Mouse (Mus musculus) liver, embryonic 13.5 days (tissue): ENCODE data around the gene Gabbr2. TPM values are rescaled to one million over a fixed set of nuclear protein-coding genes. Genes with fewer than 3 reads are reported as not detected.
A peak's percentile ranks its signal among the peaks of the same experiment; 100 is the strongest.

ENCODE experiments used
- ATAC-seq: fragments of 200-750 bp; cut with Nextera tagmentation; 2 replicates; pipeline ENCODE4 v1.8.0; 2017; ENCODE audit warnings: low read depth, mild to moderate bottlenecking, moderate number of reproducible peaks, moderate library complexity
- DNase-seq: peaks from one replicate; pipeline ENCODE4 v3.0.0; 2022
- H3K27ac ChIP-seq: fragments of 300-500 bp; sonication (generic); 2 replicates; pipeline ENCODE4 v1.5.1; 2015; ENCODE audit warnings: moderate library complexity, mild to moderate bottlenecking, inconsistent platforms
- H3K27me3 ChIP-seq: fragments of 300-500 bp; sonication (generic); 2 replicates; pipeline ENCODE4 v1.6.1; 2015; ENCODE audit warnings: mild to moderate bottlenecking, inconsistent platforms
- H3K36me3 ChIP-seq: fragments of 300-500 bp; sonication (generic); 2 replicates; pipeline ENCODE4 v1.6.1; 2015; ENCODE audit warnings: mild to moderate bottlenecking, inconsistent platforms
- H3K4me1 ChIP-seq: fragments of 300-500 bp; sonication (generic); replicated peaks from 2 replicates; pipeline ENCODE4 v1.6.1; 2015; ENCODE audit warnings: inconsistent platforms
- H3K4me2 ChIP-seq: fragments of 300-500 bp; sonication (generic); 2 replicates; pipeline ENCODE4 v1.6.1; 2015; ENCODE audit warnings: inconsistent platforms, mild to moderate bottlenecking, moderate library complexity
- H3K4me3 ChIP-seq: fragments of 300-500 bp; sonication (generic); replicated peaks from 2 replicates; pipeline ENCODE4 v1.5.1; 2015; ENCODE audit warnings: mild to moderate bottlenecking, inconsistent platforms
- H3K9ac ChIP-seq: fragments of 300-500 bp; sonication (generic); 2 replicates; pipeline ENCODE4 v1.6.1; 2015; ENCODE audit warnings: mild to moderate bottlenecking, inconsistent platforms
- H3K9me3 ChIP-seq: fragments of 300-500 bp; sonication (generic); replicated peaks from 2 replicates; pipeline ENCODE4 v1.6.1; 2016; ENCODE audit warnings: inconsistent platforms
- WGBS: fragments of 180-500 bp; shearing (Covaris S2); methylation state at CpG from one replicate; pipeline ENCODE4 v1.1.7; 2015; ENCODE audit not compliant: insufficient replicate concordance; 5-methylcytosine and 5-hydroxymethylcytosine counted together
- polyA plus RNA-seq: library from polyadenylated mRNA; unstranded; fragments of >200 nt; fragmentation: Nextera tagmentation; extraction: Ambion mirVana; gene quantifications from 2 replicates; pipeline ENCODE4 v1.2.1, GENCODE M21; 2015

Gene Gabbr2
- polyA plus RNA-seq, 1 experiment from 2014 or later: 0.09 TPM

- 51% methylated on average over 9 of the region's 9 CpGs for whole genome bisulfite sequencing
- Histone ChIP-seq H3K27me3 (no peaks in the 10 kb centered on the region), H3K4me3 (no peak overlapping the region), H3K36me3 (no peaks in the 10 kb centered on the region), H3K4me2 (no peak overlapping the region), H3K9ac (no peak overlapping the region), H3K27ac (no peak overlapping the region), H3K9me3 (no peaks in the 10 kb centered on the region), H3K4me1 (no peaks in the 10 kb centered on the region)
- ATAC-seq (no peak), DNase-seq (no peak)
Measured at GRCm38 (mm10) chr4:46729306-46730042, 262.2 kb downstream of the Gabbr2 start.

- Histone ChIP-seq H3K4me1 (no peaks in the 10 kb centered on the region), H3K27me3 (no peaks in the 10 kb centered on the region), H3K4me2 (no peak overlapping the region), H3K9ac (no peak overlapping the region), H3K4me3 (no peak overlapping the region), H3K9me3 (no peaks in the 10 kb centered on the region), H3K36me3 (no peaks in the 10 kb centered on the region), H3K27ac (no peak overlapping the region)
- ATAC-seq (no peak), DNase-seq (no peak)
- 60% methylated on average over 1 of the region's 1 CpGs for WGBS
Measured at GRCm38 (mm10) chr4:46728231-46728630, 263.4 kb downstream of the Gabbr2 start.

- Histone ChIP-seq H3K36me3 (no peaks in the 10 kb centered on the region), H3K9ac (no peak overlapping the region), H3K9me3 (no peaks in the 10 kb centered on the region), H3K4me2 (no peak overlapping the region), H3K4me1 (no peaks in the 10 kb centered on the region), H3K27ac (no peak overlapping the region), H3K27me3 (no peaks in the 10 kb centered on the region), H3K4me3 (no peak overlapping the region)
- DNase-seq (no peak), ATAC-seq (no peak)
- 74% methylated on average over 11 of the region's 11 CpGs for WGBS
Measured at GRCm38 (mm10) chr4:46727153-46727552, 264.5 kb downstream of the Gabbr2 start.

- Histone ChIP-seq H3K27me3 (peaks cover 3% of the 10 kb centered on the region; the same call in 1 of the 2 replicates), H3K4me2 (peak overlapping the region; percentile 29; the same call in 1 of the 2 replicates), H3K4me3 (no peak overlapping the region), H3K27ac (peak overlapping the region; percentile 64; the same call in 1 of the 2 replicates), H3K9ac (0 out of 2 replicates have a peak overlapping the region, but pooled peaks have one; percentile 9), H3K36me3 (no peaks in the 10 kb centered on the region), H3K4me1 (peaks cover 10% of the 10 kb centered on the region; the same call in 1 of the 2 replicates), H3K9me3 (no peaks in the 10 kb centered on the region)
- DNase-seq (peak; percentile 18), ATAC-seq (peak; percentile 84)
- 55% methylated on average over 16 of the region's 16 CpGs for WGBS
Measured at GRCm38 (mm10) chr4:46720821-46721557, 270.7 kb downstream of the Gabbr2 start.

GRCm38 (mm10) chr4:46720070-46720469 is 271.6 kb downstream of the Gabbr2 start:
- ATAC-seq (no peak), DNase-seq (no peak)
- H3K27me3 ChIP-seq: peaks cover 3% of the 10 kb centered on the region; the same call in 1 of the 2 replicates
- H3K36me3 ChIP-seq: no peaks in the 10 kb centered on the region
- H3K4me3 ChIP-seq: no peak overlapping the region
- H3K9me3 ChIP-seq: no peaks in the 10 kb centered on the region
- no peak overlapping the region for H3K27ac ChIP-seq
- H3K4me1 ChIP-seq: peaks cover 10% of the 10 kb centered on the region; the same call in 1 of the 2 replicates
- 44% methylated on average over 1 of the region's 1 CpGs for WGBS
- H3K4me2 ChIP-seq: no peak overlapping the region
- H3K9ac ChIP-seq: no peak overlapping the region

- H3K27me3 ChIP-seq: peaks cover 3% of the 10 kb centered on the region; the same call in 1 of the 2 replicates
- H3K9ac ChIP-seq: no peak overlapping the region
- WGBS: 29% methylated on average over 7 of the region's 7 CpGs
- no peaks in the 10 kb centered on the region for H3K9me3 ChIP-seq
- DNase-seq: no peak
- no peak for ATAC-seq
- H3K4me1 ChIP-seq: peaks cover 10% of the 10 kb centered on the region; the same call in 1 of the 2 replicates
- H3K4me3 ChIP-seq: no peak overlapping the region
- no peak overlapping the region for H3K27ac ChIP-seq
- H3K4me2 ChIP-seq: no peak overlapping the region
- H3K36me3 ChIP-seq: no peaks in the 10 kb centered on the region
Measured at GRCm38 (mm10) chr4:46718624-46719023, 273.0 kb downstream of the Gabbr2 start.

GRCm38 (mm10) chr4:46717156-46717555 is 274.5 kb downstream of the Gabbr2 start:
- Histone ChIP-seq H3K27ac (no peak overlapping the region), H3K4me1 (peaks cover 10% of the 10 kb centered on the region; the same call in 1 of the 2 replicates), H3K4me2 (no peak overlapping the region), H3K4me3 (no peak overlapping the region), H3K9me3 (no peaks in the 10 kb centered on the region), H3K9ac (no peak overlapping the region), H3K27me3 (peaks cover 3% of the 10 kb centered on the region; the same call in 1 of the 2 replicates), H3K36me3 (no peaks in the 10 kb centered on the region)
- DNase-seq (no peak), ATAC-seq (no peak)
- WGBS: 45% methylated on average over 5 of the region's 5 CpGs

- H3K9ac ChIP-seq: no peak overlapping the region
- WGBS: 20% methylated on average over 1 of the region's 1 CpGs
Measured at GRCm38 (mm10) chr4:46716361-46716760, 275.3 kb downstream of the Gabbr2 start.

GRCm38 (mm10) chr4:46710523-46710922 is 281.1 kb downstream of the Gabbr2 start:
- Histone ChIP-seq H3K36me3 (no peaks in the 10 kb centered on the region), H3K9me3 (no peaks in the 10 kb centered on the region), H3K27ac (no peak overlapping the region), H3K4me3 (no peak overlapping the region), H3K9ac (no peak overlapping the region), H3K4me1 (no peaks in the 10 kb centered on the region), H3K27me3 (no peaks in the 10 kb centered on the region), H3K4me2 (no peak overlapping the region)
- 70% methylated on average over 4 of the region's 4 CpGs for WGBS
- no peak for DNase-seq
- no peak for ATAC-seq

More at GRCm38 (mm10) chr4:46716361-46716760, 275.3 kb downstream of the Gabbr2 start:
- no peak overlapping the region for H3K27ac ChIP-seq
- DNase-seq (no peak), ATAC-seq (no peak)
- H3K36me3 ChIP-seq: no peaks in the 10 kb centered on the region
- H3K4me3 ChIP-seq: no peak overlapping the region
- peaks cover 3% of the 10 kb centered on the region; the same call in 1 of the 2 replicates for H3K27me3 ChIP-seq
- no peak overlapping the region for H3K4me2 ChIP-seq
- H3K4me1 ChIP-seq: peaks cover 7% of the 10 kb centered on the region; the same call in 1 of the 2 replicates
- H3K9me3 ChIP-seq: no peaks in the 10 kb centered on the region

- DNase-seq (no peak), ATAC-seq (no peak)
- Histone ChIP-seq H3K4me1 (no peaks in the 10 kb centered on the region), H3K27ac (no peak overlapping the region), H3K4me2 (no peak overlapping the region), H3K9ac (no peak overlapping the region), H3K36me3 (no peaks in the 10 kb centered on the region), H3K27me3 (no peaks in the 10 kb centered on the region), H3K9me3 (no peaks in the 10 kb centered on the region), H3K4me3 (no peak overlapping the region)
- 68% methylated on average over 6 of the region's 6 CpGs for WGBS
Measured at GRCm38 (mm10) chr4:46710018-46710417, 281.7 kb downstream of the Gabbr2 start.

- no peak overlapping the region for H3K9ac ChIP-seq
- ATAC-seq (no peak), DNase-seq (no peak)
- H3K27me3 ChIP-seq: no peaks in the 10 kb centered on the region
- H3K27ac ChIP-seq: no peak overlapping the region
- H3K4me3 ChIP-seq: no peak overlapping the region
- 49% methylated on average over 7 of the region's 7 CpGs for WGBS
- H3K36me3 ChIP-seq: no peaks in the 10 kb centered on the region
- no peak overlapping the region for H3K4me2 ChIP-seq
- H3K4me1 ChIP-seq: no peaks in the 10 kb centered on the region
- no peaks in the 10 kb centered on the region for H3K9me3 ChIP-seq
Measured at GRCm38 (mm10) chr4:46709492-46709891, 282.2 kb downstream of the Gabbr2 start.
